Mouse (Mus musculus) erythroblast, embryonic 14.5 days (primary cell): ENCODE data around the gene Smtn.

Experiments used
- GATA1 ChIP-seq: IDR thresholded peaks from 2 replicates; pipeline ENCODE4 v1.6.1; 2012; ENCODE audit warnings: low read length, inconsistent platforms, mixed read lengths
- TAL1 ChIP-seq: IDR thresholded peaks from 3 replicates; pipeline ENCODE4 v1.6.1; 2012; ENCODE audit warnings: low read length, inconsistent platforms, mixed read lengths

DNA sequence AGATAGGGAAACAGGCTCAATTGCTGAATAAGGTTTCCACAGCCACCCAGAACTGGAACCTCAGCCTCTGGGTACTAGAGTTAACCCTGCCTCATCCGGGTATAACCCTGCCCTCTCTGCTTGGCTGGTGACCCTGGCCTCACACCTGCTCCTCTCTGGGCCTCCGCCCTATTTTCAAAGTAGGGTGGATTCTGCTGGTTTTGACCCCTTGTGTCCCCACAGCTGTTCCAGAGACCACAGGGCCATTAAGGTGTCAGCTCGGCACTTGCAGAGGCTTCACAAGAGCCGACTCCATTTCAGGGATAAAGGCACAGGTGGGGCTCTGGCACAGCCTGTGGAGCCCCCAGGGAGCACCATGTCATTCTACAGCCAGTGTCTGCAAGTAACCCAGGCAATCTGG, 47.7 kb downstream of the Smtn start:
- no peak for TF ChIP-seq TAL1
- TF ChIP-seq GATA1: no peak
